Mouse (Mus musculus) intestine, embryonic 15.5 days (tissue): ENCODE data around the gene Parp6. TPM values are rescaled to one million over a fixed set of nuclear protein-coding genes. Genes with fewer than 3 reads are reported as not detected.
A peak's percentile ranks its signal among the peaks of the same experiment; 100 is the strongest.

Source experiments
- ATAC-seq: fragments of 200-750 bp; cut with Nextera tagmentation; 2 replicates; pipeline ENCODE4 v1.8.0; 2017; ENCODE audit warnings: moderate TSS enrichment, moderate library complexity
- H3K27ac ChIP-seq: fragments of 300-500 bp; sonication (generic); 2 replicates; pipeline ENCODE4 v1.5.1; 2015; ENCODE audit warnings: mild to moderate bottlenecking, inconsistent platforms
- H3K27me3 ChIP-seq: fragments of 300-500 bp; sonication (generic); replicated peaks from 2 replicates; pipeline ENCODE4 v1.6.1; 2015; ENCODE audit warnings: inconsistent platforms
- H3K36me3 ChIP-seq: fragments of 300-500 bp; sonication (generic); 2 replicates; pipeline ENCODE4 v1.6.1; 2015; ENCODE audit warnings: inconsistent platforms
- H3K4me1 ChIP-seq: fragments of 300-500 bp; sonication (generic); replicated peaks from 2 replicates; pipeline ENCODE4 v1.6.1; 2015; ENCODE audit warnings: inconsistent platforms
- H3K4me2 ChIP-seq: fragments of 300-500 bp; sonication (generic); replicated peaks from 2 replicates; pipeline ENCODE4 v1.6.1; 2015; ENCODE audit warnings: mild to moderate bottlenecking, inconsistent platforms
- H3K4me3 ChIP-seq: fragments of 300-500 bp; sonication (generic); replicated peaks from 2 replicates; pipeline ENCODE4 v1.5.1; 2015; ENCODE audit warnings: inconsistent platforms
- H3K9ac ChIP-seq: fragments of 300-500 bp; sonication (generic); 2 replicates; pipeline ENCODE4 v1.6.1; 2015; ENCODE audit warnings: inconsistent platforms
- H3K9me3 ChIP-seq: fragments of 300-500 bp; sonication (generic); 2 replicates; pipeline ENCODE4 v1.6.1; 2016; ENCODE audit warnings: inconsistent platforms
- WGBS: fragments of 180-500 bp; shearing (Covaris S2); methylation state at CpG from one replicate; pipeline ENCODE4 v1.1.7; 2015; 5-methylcytosine and 5-hydroxymethylcytosine counted together
- polyA plus RNA-seq: library from polyadenylated mRNA; unstranded; fragments of >200 nt; fragmentation: Nextera tagmentation; extraction: Ambion mirVana; gene quantifications from 2 replicates; pipeline ENCODE4 v1.2.1, GENCODE M21; 2015

Gene Parp6
- polyA plus RNA-seq, 1 experiment from 2014 or later: 23.3 TPM

DNA sequence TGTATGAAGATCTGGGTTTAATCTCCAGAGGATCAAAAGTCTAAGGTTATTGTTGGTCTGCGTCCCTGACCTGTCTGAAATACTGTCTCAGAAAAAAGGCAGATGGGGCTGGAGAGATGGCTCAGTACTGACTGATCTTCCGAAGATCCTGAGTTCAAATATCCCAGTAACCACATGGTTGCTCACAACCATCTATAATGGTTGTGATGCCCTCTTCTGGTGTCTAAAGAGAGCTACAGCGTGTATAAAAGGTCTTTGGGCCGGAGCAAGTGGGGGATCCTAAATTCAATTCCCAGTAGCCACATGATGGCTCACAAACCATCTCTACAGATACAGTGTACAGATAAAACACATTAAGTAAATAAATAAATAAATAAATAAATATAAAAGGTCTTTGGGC lies 52.1 kb downstream of the Parp6 start:
- H3K36me3 ChIP-seq: peaks cover 60% of the 10 kb centered on the region
- no peaks in the 10 kb centered on the region for H3K27me3 ChIP-seq
- no peak overlapping the region for H3K4me3 ChIP-seq
- WGBS: 81% methylated on average over 4 of the region's 4 CpGs
- no peak overlapping the region for H3K4me2 ChIP-seq
- H3K9me3 ChIP-seq: no peaks in the 10 kb centered on the region
- peaks cover under 1% of the 10 kb centered on the region; the same call in 1 of the 2 replicates for H3K4me1 ChIP-seq
- no peak for ATAC-seq
- no peak overlapping the region for H3K9ac ChIP-seq
- H3K27ac ChIP-seq: no peak overlapping the region

DNA sequence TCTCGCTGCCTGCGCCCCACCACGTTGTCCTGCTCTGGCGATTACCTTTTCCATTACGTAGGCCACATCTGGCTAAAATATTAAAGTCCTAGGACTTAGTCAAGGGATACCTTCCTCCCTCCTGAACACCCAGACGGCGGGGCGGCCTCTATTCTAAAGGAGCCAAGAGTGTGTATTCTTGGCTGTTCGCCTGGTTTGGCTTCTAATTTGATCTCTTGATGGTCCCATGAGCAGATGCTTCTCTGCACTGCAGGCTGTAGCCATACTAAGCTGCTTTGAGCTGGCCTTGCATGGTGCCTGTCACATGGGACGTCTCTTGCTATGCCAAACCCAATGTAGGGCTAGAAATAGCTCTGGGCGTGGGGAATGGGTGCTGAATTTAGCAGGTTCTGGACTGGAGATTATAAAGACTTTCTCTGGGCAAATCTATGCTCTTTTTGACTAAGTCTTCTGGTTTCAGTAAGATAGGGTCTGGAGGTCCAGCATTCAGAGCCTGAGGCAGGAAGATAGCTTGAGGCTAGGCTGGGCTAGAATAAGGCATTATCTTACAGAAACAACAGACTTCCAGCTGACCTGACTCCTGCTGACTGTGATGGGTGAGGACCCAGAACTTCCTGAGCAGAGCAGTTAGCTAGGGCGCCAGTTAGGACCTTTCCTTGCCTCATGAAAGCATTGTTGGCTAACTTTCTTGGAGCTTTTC lies 55.3 kb downstream of the Parp6 start:
- Histone ChIP-seq H3K4me3 (no peak overlapping the region), H3K4me2 (no peak overlapping the region), H3K9me3 (no peaks in the 10 kb centered on the region), H3K4me1 (no peaks in the 10 kb centered on the region), H3K27ac (no peak overlapping the region), H3K9ac (no peak overlapping the region), H3K36me3 (peaks cover 58% of the 10 kb centered on the region), H3K27me3 (no peaks in the 10 kb centered on the region)
- ATAC-seq: no peak
- WGBS: 89% methylated on average over 12 of the region's 12 CpGs

DNA sequence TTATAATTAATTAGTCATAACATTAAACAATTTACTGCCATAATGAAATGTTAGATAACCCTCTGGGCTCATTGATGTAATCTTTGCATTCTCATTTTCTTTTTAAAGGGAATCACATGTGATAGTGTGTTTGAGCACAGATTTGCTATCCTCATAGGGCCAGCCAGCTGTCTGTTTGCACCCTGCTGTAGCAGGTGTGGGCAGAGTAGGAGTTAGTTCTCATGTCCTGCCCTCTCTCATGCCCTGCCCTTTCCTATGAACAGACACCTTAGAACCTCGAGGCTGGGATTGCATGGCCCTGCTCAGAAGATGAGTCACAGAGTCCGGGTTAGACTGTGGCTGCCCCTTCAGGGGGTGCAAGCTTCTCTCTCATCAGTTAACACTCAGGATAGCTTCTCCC lies 56.3 kb downstream of the Parp6 start:
- Histone ChIP-seq H3K27ac (no peak overlapping the region), H3K9me3 (no peaks in the 10 kb centered on the region), H3K4me1 (0 out of 2 replicates have a peak, but pooled peaks cover 4% of the 10 kb centered on the region), H3K4me2 (no peak overlapping the region), H3K4me3 (no peak overlapping the region), H3K9ac (no peak overlapping the region), H3K27me3 (no peaks in the 10 kb centered on the region), H3K36me3 (peaks cover 63% of the 10 kb centered on the region)
- ATAC-seq: no peak
- 55% methylated on average over 2 of the region's 2 CpGs for WGBS

DNA sequence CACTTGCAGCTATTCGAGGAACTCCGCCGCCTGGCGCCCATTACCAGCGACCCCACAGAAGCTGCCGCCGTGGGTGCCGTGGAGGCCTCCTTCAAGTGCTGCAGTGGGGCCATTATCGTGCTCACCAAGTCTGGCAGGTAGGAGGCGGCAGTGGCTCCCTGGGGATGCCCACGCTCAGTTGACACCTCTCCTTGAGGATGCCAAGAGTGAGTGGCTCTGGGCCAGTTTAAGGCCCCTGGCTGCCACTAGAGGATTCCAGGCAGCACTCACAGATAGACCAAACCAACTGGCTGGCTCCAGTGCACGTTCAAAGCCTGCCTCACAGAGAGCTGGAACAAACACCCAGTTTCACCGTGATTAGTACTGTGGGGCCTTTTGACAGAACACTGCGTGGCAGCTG lies 58.5 kb downstream of the Parp6 start:
- peaks cover 68% of the 10 kb centered on the region for H3K36me3 ChIP-seq
- H3K4me2 ChIP-seq: no peak overlapping the region
- no peak overlapping the region for H3K27ac ChIP-seq
- H3K4me1 ChIP-seq: peaks cover 12% of the 10 kb centered on the region; the same call in 1 of the 2 replicates
- no peaks in the 10 kb centered on the region for H3K27me3 ChIP-seq
- H3K4me3 ChIP-seq: no peak overlapping the region
- no peaks in the 10 kb centered on the region for H3K9me3 ChIP-seq
- ATAC-seq: no peak
- H3K9ac ChIP-seq: no peak overlapping the region
- WGBS: 93% methylated on average over 14 of the region's 14 CpGs

DNA sequence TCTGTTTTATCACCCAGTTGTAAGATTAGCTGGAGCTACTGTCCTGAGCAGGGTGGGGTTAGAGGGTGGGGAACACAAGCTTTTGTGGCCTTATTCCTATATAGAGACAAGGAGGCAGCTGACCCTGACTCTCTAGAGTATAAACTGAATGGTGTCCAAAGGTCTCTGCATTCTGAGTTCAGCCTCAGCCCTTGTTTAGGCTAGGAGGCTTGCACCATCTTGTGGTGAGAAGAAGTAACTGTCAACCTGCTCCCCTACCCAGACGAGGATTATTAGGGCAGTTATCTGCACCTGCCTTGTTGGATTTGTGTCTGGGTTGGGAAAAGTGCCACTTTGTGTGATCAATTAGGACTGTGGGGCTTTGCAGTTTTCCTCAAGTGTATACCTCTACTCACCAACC lies 61.2 kb downstream of the Parp6 start:
- peak; percentile 58 for ATAC-seq
- no peak overlapping the region for H3K9ac ChIP-seq
- H3K4me3 ChIP-seq: no peak overlapping the region
- H3K4me2 ChIP-seq: no peak overlapping the region
- no peak overlapping the region for H3K27ac ChIP-seq
- peaks cover 42% of the 10 kb centered on the region for H3K36me3 ChIP-seq
- H3K9me3 ChIP-seq: no peaks in the 10 kb centered on the region
- 11% methylated on average over 1 of the region's 1 CpGs for WGBS
- peaks cover 14% of the 10 kb centered on the region; the same call in 1 of the 2 replicates for H3K4me1 ChIP-seq
- H3K27me3 ChIP-seq: 0 out of 2 replicates have a peak, but pooled peaks cover 6% of the 10 kb centered on the region

DNA sequence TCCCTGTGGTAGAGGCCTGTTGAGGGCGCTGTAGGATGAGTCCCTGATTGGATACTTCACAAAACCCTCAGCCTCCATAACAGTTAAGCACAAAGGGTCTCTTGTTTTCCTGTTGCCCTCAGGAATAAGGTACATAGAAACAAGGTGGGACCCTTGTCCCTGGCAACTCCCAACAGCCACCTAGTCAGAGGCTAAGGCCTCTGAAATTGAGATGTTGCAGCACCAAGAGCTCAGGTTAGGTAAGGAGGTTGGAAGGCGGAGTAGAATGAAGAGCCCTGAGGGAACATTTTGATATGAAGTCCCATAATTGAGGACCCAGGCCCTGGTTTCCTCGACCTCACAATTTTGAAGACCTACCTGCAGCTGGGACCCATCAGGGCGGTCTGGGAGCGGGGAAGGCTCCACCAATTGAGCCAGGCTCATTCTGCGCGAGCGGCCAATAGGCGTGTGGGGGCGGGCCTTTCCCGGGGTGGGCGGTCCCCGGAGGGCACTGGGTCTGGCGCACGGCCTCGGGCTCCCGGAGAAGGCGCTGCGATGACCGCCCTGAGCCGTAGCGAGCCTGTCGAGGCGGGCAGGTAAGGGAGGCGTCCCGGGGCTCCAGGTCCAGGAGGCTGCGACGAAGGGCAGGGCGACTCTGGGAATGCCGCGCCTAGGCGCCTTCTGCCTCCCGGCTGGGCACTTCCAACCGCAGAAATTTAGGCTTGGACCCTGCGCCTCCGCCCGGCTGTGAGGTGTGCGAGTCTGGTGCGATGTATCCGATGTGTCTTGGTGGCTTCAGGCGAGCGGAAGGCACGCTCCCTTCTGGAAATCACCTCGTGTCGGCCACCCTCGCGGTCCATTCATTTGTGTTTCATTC lies 62.8 kb downstream of the Parp6 start, which contains the start of gene Gramd2:
Gene Gramd2, plus strand, starts transcription at position 467 of the 856 bp plus-strand sequence.
- H3K4me1 ChIP-seq: peaks cover 14% of the 10 kb centered on the region; the same call in 1 of the 2 replicates
- peak within 1 kb of the TSS; percentile 97 for H3K4me2 ChIP-seq
- no peak within 1 kb of the TSS for H3K27ac ChIP-seq
- no peaks in the 10 kb centered on the region for H3K9me3 ChIP-seq
- ATAC-seq: peak; percentile 95
- H3K9ac ChIP-seq: peak within 1 kb of the TSS; percentile 50
- 0 out of 2 replicates have a peak, but pooled peaks cover 6% of the 10 kb centered on the region for H3K27me3 ChIP-seq
- peaks cover 29% of the 10 kb centered on the region for H3K36me3 ChIP-seq
- peak within 1 kb of the TSS; percentile 49 for H3K4me3 ChIP-seq
- 1% methylated on average over 47 of the region's 47 CpGs for WGBS

DNA sequence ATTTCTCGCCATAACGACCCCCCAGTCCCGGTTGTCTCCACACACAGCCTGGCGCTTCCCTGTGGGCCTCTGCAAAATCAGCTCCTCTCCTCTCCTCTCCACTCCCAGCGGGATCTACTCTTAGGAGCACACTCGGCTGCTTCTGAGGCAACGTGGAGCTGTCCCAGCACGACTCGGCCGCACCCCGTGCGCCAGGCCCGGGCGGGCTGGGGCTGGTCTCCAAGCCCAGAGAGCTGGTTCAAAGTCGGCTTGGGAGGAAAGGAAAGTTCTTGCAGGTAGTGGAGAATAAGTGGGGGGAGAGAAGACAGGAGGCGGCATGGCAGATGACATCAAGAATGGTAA lies 63.4 kb downstream of the Parp6 start:
- no peaks in the 10 kb centered on the region for H3K9me3 ChIP-seq
- peak overlapping the region; percentile 49 for H3K4me3 ChIP-seq
- 14% methylated on average over 16 of the region's 16 CpGs for WGBS
- peaks cover 23% of the 10 kb centered on the region for H3K36me3 ChIP-seq
- no peak overlapping the region for H3K27ac ChIP-seq
- peaks cover 14% of the 10 kb centered on the region; the same call in 1 of the 2 replicates for H3K4me1 ChIP-seq
- peak; percentile 57 for ATAC-seq
- H3K9ac ChIP-seq: peak overlapping the region; percentile 50
- 0 out of 2 replicates have a peak, but pooled peaks cover 6% of the 10 kb centered on the region for H3K27me3 ChIP-seq
- peak overlapping the region; percentile 97 for H3K4me2 ChIP-seq

DNA sequence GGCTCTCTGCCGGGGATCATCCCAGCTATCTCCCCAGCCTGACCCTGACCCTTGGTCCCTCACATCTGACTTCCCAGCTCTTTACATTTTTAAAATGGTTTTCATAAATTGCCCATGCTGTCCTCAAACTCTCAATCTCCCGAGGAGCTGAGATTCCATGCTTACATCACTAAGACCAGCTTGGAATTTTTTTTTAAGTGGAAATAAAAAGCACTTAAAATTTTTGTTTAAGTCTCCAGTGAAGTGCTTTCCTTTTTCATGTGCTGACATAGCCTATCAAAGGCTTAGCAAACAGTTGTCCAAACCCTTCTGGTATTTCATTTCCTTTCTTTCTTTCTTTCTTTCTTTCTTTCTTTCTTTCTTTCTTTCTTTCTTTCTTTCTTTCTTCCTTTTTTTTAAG lies 66.9 kb downstream of the Parp6 start:
- no peak overlapping the region for H3K4me3 ChIP-seq
- H3K9ac ChIP-seq: no peak overlapping the region
- 49% methylated on average over 2 of the region's 2 CpGs for WGBS
- 0 out of 2 replicates have a peak, but pooled peaks cover 6% of the 10 kb centered on the region for H3K27me3 ChIP-seq
- H3K36me3 ChIP-seq: peaks cover 5% of the 10 kb centered on the region
- no peak overlapping the region for H3K4me2 ChIP-seq
- no peak overlapping the region for H3K27ac ChIP-seq
- H3K9me3 ChIP-seq: no peaks in the 10 kb centered on the region
- H3K4me1 ChIP-seq: peaks cover 10% of the 10 kb centered on the region; the same call in 1 of the 2 replicates
- no peak for ATAC-seq

DNA sequence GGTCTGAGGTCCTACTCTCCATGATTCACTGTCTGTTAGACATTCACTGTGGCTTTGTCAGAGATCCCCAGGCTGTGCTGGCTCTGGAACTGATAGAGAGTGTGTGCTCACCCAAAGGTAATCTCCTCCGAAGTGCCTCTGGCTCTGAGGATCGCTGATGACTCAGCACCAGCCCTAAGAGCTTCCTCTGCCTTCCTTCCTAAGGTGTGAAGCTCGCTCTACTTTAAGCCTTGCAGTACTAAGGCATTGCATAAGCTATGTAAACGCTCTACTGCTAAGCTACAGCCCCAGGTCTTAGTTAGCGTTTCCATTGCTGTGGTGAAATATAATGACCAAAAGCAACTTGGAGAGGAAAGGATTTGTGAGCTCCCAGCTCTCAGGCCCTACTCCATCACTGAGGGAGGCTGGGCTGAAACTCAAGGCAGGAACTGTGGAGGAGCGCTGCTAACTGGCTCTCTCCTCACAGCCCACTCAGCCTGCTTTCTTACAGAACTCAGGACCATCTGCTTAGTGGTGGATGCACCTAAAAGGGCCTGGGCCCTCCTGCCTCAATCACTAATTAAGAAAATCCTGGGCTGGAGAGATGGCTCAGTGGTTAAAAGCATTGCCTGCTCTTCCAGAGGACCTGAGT lies 70.4 kb downstream of the Parp6 start:
- H3K27me3 ChIP-seq: no peaks in the 10 kb centered on the region
- no peak overlapping the region for H3K4me3 ChIP-seq
- 40% methylated on average over 6 of the region's 6 CpGs for WGBS
- peak; percentile 64 for ATAC-seq
- no peak overlapping the region for H3K27ac ChIP-seq
- H3K36me3 ChIP-seq: no peaks in the 10 kb centered on the region
- no peak overlapping the region for H3K4me2 ChIP-seq
- H3K4me1 ChIP-seq: peaks cover 13% of the 10 kb centered on the region
- no peak overlapping the region for H3K9ac ChIP-seq
- H3K9me3 ChIP-seq: no peaks in the 10 kb centered on the region

DNA sequence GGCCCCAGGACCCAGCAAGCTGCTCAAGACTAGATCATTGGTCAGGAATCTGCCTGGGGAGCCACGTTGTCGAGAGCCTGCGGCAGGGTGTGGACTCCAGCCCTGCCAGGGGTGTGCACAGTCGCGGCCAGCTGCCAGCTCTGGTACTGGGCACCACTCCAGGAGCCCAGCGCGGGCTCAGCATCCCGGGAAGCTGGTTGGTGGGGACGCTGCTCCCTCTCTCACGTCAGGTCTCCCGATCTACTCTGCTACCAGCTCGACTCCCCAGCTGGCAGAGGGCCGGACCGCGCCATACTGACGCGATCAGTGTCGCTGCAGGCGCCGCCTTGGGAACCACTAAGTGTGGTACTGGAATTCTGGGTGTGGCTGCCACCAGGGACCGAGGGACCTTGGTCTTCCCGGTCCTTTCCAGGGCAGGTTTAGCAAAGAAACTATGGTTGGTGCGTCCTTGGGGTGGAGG lies 74.6 kb downstream of the Parp6 start:
- peak overlapping the region; percentile 32 for H3K4me3 ChIP-seq
- H3K36me3 ChIP-seq: no peaks in the 10 kb centered on the region
- WGBS: 6% methylated on average over 23 of the region's 23 CpGs
- H3K9me3 ChIP-seq: no peaks in the 10 kb centered on the region
- ATAC-seq: peak; percentile 87
- no peaks in the 10 kb centered on the region for H3K27me3 ChIP-seq
- H3K9ac ChIP-seq: peak overlapping the region; percentile 36; the same call in 1 of the 2 replicates
- peak overlapping the region; percentile 75 for H3K4me2 ChIP-seq
- H3K4me1 ChIP-seq: peaks cover 28% of the 10 kb centered on the region
- H3K27ac ChIP-seq: peak overlapping the region; percentile 64

DNA sequence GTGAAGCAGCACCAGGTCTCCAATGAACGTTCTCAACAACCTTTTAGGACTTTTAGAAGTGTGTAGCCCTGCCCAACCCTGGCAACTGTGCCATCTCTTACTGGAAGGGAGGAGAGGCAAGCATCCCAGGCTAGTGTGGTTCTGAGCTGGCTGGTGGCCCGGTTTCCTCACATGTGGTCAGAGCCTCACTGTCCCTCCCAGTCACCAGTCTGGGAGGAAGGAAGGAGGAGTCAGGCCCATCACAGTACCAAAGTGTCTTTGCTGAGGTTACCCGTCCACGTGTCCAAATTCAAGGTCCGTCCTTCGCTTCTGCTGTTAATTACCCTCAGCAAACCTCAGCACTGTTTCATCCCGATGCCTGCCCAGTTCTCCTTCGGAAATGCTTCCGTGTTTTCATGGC lies 75.1 kb downstream of the Parp6 start:
- Histone ChIP-seq H3K4me1 (peaks cover 28% of the 10 kb centered on the region), H3K36me3 (no peaks in the 10 kb centered on the region), H3K4me2 (peak overlapping the region; percentile 75), H3K4me3 (peak overlapping the region; percentile 32), H3K27ac (peak overlapping the region; percentile 64), H3K9me3 (no peaks in the 10 kb centered on the region), H3K27me3 (no peaks in the 10 kb centered on the region), H3K9ac (no peak overlapping the region)
- peak; percentile 50 for ATAC-seq
- 42% methylated on average over 9 of the region's 9 CpGs for WGBS
